Mouse (Mus musculus) liver, postnatal 0 days (tissue): ENCODE measurements around the gene Kif2c. TPM values are rescaled to one million over a fixed set of nuclear protein-coding genes. Genes with fewer than 3 reads are reported as not detected.
A peak's percentile ranks its signal among the peaks of the same experiment; 100 is the strongest.

Experiments
- ATAC-seq: fragments of 200-750 bp; cut with Nextera tagmentation; 2 replicates; pipeline ENCODE4 v1.8.0; 2017; ENCODE audit warnings: mild to moderate bottlenecking, moderate library complexity
- DNase-seq: peaks from one replicate; pipeline ENCODE4 v3.0.0-alpha.2; 2016
- H3K27ac ChIP-seq: fragments of 300-500 bp; sonication (generic); 2 replicates; pipeline ENCODE4 v1.5.1; 2014; ENCODE audit warnings: antibody characterized with exemption, moderate library complexity, mild to moderate bottlenecking, low read depth
- H3K27me3 ChIP-seq: fragments of 300-500 bp; sonication (generic); 2 replicates; pipeline ENCODE4 v1.6.1; 2014; ENCODE audit warnings: low read length, control low read depth, mixed read lengths; ENCODE audit not compliant: insufficient read depth
- H3K36me3 ChIP-seq: fragments of 300-500 bp; sonication (generic); replicated peaks from 2 replicates; pipeline ENCODE4 v1.6.1; 2014; ENCODE audit warnings: mild to moderate bottlenecking, control low read depth, low read length, moderate library complexity, mixed read lengths; ENCODE audit not compliant: insufficient read depth
- H3K4me1 ChIP-seq: fragments of 300-500 bp; sonication (generic); 2 replicates; pipeline ENCODE4 v1.6.1; 2014; ENCODE audit warnings: antibody characterized with exemption, mild to moderate bottlenecking, control low read depth; ENCODE audit not compliant: insufficient read depth
- H3K4me2 ChIP-seq: fragments of 300-500 bp; sonication (generic); 2 replicates; pipeline ENCODE4 v1.6.1; 2014; ENCODE audit warnings: low read depth, mild to moderate bottlenecking, low read length, moderate library complexity, mixed read lengths
- H3K4me3 ChIP-seq: fragments of 300-500 bp; sonication (generic); 2 replicates; pipeline ENCODE4 v1.5.1; 2014; ENCODE audit warnings: low read depth, low read length
- H3K9ac ChIP-seq: fragments of 300-500 bp; sonication (generic); replicated peaks from 2 replicates; pipeline ENCODE4 v1.6.1; 2014; ENCODE audit warnings: mild to moderate bottlenecking, moderate library complexity
- H3K9me3 ChIP-seq: fragments of 300-500 bp; sonication (generic); 2 replicates; pipeline ENCODE4 v1.6.1; 2016; ENCODE audit warnings: mild to moderate bottlenecking, control low read depth, low read length, mixed read lengths
- CTCF ChIP-seq: sonication (generic); IDR thresholded peaks from 2 replicates; pipeline ENCODE4 v1.5.1; 2016; ENCODE audit warnings: antibody characterized with exemption, low read depth
- EP300 ChIP-seq: IDR thresholded peaks from 2 replicates; pipeline ENCODE4 v1.6.1; 2016; ENCODE audit warnings: antibody characterized with exemption, low read depth, mild to moderate bottlenecking
- WGBS: fragments of 180-500 bp; shearing (Covaris S2); extraction: QIAGEN DNeasy Blood & Tissue Kit; methylation state at CpG from one replicate; pipeline ENCODE4 v1.1.7; 2014; ENCODE audit not compliant: insufficient replicate concordance; 5-methylcytosine and 5-hydroxymethylcytosine counted together
- polyA plus RNA-seq: library from polyadenylated mRNA; unstranded; fragments of >200 nt; fragmentation: Nextera tagmentation; extraction: Ambion mirVana; gene quantifications from 2 replicates; pipeline ENCODE4 v1.2.1, GENCODE M21; 2015

Gene Kif2c
- polyA plus RNA-seq, 1 experiment from 2014 or later = 11.8 TPM

DNA sequence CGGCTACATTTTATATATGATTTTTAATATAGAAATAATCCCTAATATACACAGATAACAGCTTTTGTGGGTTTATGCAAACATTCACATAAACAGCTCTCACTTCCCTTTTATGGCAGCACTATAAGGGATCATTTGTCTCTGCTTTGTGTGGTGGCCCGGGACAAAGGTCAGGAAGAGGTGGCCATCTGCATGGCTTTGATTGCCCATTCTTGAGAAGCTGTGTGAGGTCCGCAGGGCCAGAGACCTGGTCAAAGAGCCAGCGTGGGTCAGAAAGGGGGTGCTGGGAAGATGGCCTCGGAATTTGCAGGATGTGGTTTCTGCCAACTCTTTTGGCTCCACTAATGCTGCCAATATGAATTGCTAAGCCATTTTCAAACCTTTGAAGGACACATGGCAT lies 40.6 kb upstream of the Kif2c start:
- TF ChIP-seq CTCF = no peak
- TF ChIP-seq EP300 = no peak
- Histone ChIP-seq H3K36me3 (no peaks in the 10 kb centered on the region), H3K27ac (no peak overlapping the region), H3K27me3 (no peaks in the 10 kb centered on the region), H3K9ac (no peak overlapping the region), H3K9me3 (no peaks in the 10 kb centered on the region), H3K4me2 (no peak overlapping the region), H3K4me1 (no peaks in the 10 kb centered on the region), H3K4me3 (no peak overlapping the region)
- 44% methylated on average over 5 of the region's 5 CpGs for WGBS
- ATAC-seq = no peak
- no peak for DNase-seq

DNA sequence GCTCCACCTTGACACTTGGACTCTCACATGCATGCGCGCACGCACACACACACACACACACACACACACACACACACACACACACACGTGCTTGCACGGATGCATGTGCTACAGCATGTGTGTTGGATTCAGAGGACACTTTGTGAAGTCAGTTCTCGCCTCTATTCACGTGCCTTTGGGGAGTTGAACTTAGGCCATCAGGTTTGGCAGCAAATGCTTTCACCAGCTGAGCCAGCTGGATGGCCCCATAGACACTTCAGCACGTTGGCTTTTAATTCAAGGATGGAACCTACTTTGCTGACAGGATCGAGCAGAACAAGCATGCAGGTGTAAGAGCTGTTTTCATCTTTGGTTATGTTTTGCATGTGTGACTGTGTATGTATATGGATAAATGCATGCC lies 39.4 kb upstream of the Kif2c start:
- Histone ChIP-seq H3K4me1 (no peaks in the 10 kb centered on the region), H3K9ac (no peak overlapping the region), H3K27ac (no peak overlapping the region), H3K4me2 (no peak overlapping the region), H3K9me3 (no peaks in the 10 kb centered on the region), H3K36me3 (no peaks in the 10 kb centered on the region), H3K27me3 (no peaks in the 10 kb centered on the region), H3K4me3 (no peak overlapping the region)
- 75% methylated on average over 9 of the region's 9 CpGs for WGBS
- no peak for TF ChIP-seq EP300
- no peak for TF ChIP-seq CTCF
- ATAC-seq (no peak), DNase-seq (no peak)

DNA sequence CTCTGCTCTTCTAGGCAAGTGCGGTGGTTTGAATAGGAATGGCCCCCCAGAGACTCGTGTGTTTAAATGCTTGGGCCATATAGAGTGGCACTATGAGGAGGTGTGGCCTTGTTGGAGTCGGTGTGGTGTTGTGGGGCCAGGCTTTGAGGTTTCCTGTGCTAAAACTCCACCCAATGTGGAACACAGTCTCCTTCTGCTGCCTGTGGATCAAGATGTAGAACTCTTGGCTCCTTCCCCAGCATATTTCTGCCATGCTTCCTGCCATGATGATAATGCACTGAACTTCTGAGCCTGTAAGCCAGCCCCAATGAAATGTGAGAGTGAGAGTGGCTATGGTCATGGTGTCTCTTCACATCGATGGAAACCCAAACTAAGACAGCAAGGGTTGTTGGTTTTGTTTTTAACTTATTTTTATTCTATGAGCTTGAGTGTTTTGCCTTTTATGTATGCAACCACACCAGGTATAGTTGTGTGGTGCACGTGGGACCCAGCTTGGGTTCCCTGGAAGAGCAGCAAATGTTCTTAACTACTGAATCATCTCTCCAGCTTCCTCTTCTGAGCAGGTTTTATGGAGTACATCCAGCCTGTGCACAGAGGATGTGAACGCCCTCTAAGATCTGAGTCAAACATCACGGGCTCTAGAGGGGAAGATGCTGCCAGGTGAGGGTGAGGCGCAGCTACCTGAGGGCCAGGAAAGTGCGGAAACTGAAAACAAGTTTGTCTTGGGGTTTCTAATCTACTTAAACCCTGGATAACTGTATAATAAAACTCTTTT lies 38.5 kb upstream of the Kif2c start:
- Histone ChIP-seq H3K27me3 (no peaks in the 10 kb centered on the region), H3K4me1 (no peaks in the 10 kb centered on the region), H3K4me2 (no peak overlapping the region), H3K36me3 (no peaks in the 10 kb centered on the region), H3K9me3 (no peaks in the 10 kb centered on the region), H3K9ac (no peak overlapping the region), H3K4me3 (no peak overlapping the region), H3K27ac (no peak overlapping the region)
- DNase-seq (no peak), ATAC-seq (no peak)
- 62% methylated on average over 9 of the region's 9 CpGs for WGBS
- TF ChIP-seq CTCF (no peak), EP300 (no peak)

DNA sequence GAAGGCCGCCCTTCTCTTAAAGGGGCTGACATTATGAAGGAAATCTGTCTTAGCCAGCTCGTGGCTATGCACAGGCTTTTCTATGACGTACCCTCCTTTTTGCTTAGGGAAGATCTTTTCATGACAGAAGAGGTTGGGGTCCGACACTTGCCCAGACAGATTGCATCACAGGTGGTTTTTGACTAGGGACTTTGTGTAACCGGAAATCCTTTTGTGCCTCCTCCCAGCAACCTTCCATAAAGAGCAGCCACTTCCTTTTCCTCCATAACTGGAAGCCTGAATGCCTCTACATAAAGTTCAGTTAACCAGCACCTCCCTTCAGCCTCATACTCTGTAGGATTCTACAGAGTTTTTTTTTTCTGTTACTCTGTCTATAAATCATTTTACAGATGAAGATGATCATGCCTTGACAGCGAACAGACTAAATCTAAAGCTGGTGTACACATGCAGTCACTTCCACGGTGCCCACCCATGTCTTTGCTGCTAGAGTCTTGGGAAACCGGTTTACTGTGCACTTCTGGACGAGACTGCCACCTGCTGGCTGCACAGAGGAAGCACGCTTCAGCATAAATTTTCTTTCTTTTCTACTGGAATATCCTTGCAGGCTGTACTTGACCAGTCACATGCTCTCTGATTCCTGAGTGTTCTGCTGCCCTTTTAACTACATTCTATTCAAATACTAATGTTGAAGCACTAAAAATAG lies 36.2 kb upstream of the Kif2c start:
- Histone ChIP-seq H3K27ac (no peak overlapping the region), H3K4me3 (no peak overlapping the region), H3K36me3 (no peaks in the 10 kb centered on the region), H3K27me3 (no peaks in the 10 kb centered on the region), H3K4me2 (peak overlapping the region; percentile 31; the same call in 1 of the 2 replicates), H3K4me1 (no peaks in the 10 kb centered on the region), H3K9ac (no peak overlapping the region), H3K9me3 (no peaks in the 10 kb centered on the region)
- ATAC-seq (peak; percentile 36), DNase-seq (peak; percentile 69)
- 17% methylated on average over 10 of the region's 10 CpGs for WGBS
- TF ChIP-seq CTCF = peak; percentile 91
- 0 out of 2 replicates have a peak, but pooled peaks have one; percentile 23 for TF ChIP-seq EP300

DNA sequence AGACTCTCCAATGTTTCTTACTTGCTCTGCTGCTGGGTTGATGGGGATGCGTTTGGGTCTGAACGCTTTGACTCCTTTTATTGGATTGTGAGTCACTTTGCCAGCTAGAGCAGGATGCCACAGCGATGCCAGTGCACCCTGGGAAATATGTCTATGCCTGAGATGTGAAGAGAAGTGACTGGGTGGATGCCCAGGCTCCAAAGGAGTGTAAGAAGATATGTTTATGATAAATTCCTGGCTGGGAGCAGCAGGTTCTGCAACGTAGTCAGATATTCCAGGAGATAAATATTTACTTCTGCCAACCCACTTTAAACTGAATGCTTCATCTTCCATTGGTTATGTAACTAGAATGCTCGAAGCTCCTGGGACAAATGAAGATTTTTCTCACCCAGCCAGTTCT lies 34.6 kb upstream of the Kif2c start:
- Histone ChIP-seq H3K9me3 (no peaks in the 10 kb centered on the region), H3K4me2 (no peak overlapping the region), H3K4me3 (no peak overlapping the region), H3K4me1 (peaks cover 10% of the 10 kb centered on the region), H3K27me3 (no peaks in the 10 kb centered on the region), H3K9ac (no peak overlapping the region), H3K27ac (no peak overlapping the region), H3K36me3 (no peaks in the 10 kb centered on the region)
- ATAC-seq (no peak), DNase-seq (no peak)
- 74% methylated on average over 5 of the region's 5 CpGs for WGBS
- TF ChIP-seq CTCF (no peak), EP300 (no peak)

DNA sequence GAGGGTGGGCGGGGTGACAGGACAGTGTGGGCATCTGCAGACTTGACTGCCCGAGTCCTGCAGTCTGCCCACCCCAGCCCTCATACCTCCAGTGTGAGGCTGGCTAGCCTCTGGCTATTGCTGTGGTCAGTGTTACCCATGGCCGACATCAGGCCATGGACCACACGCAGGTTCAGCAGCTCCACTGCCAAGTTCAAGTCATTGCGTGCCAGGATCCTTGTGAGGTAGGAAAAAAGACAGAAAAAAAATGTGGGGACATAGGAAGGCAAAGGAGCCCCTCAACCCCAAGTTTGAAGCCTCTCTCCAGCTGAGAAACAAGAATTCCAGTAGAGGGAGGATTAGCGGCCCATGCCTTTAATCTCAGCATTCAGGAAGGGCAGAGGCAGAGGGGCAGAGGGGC lies 31.8 kb upstream of the Kif2c start:
- 80% methylated on average over 6 of the region's 6 CpGs for WGBS
- no peak overlapping the region for H3K4me3 ChIP-seq

More for the DNA sequence above, 31.8 kb upstream of the Kif2c start:
- H3K36me3 ChIP-seq = no peaks in the 10 kb centered on the region
- no peak overlapping the region for H3K27ac ChIP-seq
- DNase-seq = no peak
- H3K27me3 ChIP-seq = no peaks in the 10 kb centered on the region
- no peak overlapping the region for H3K9ac ChIP-seq
- peaks cover 10% of the 10 kb centered on the region for H3K4me1 ChIP-seq
- H3K9me3 ChIP-seq = no peaks in the 10 kb centered on the region
- no peak overlapping the region for H3K4me2 ChIP-seq
- TF ChIP-seq CTCF (no peak), EP300 (no peak)
- no peak for ATAC-seq
